Mouse (Mus musculus): ENCODE measurements around the gene Efcab6. TPM values are rescaled to one million over a fixed set of nuclear protein-coding genes. Genes with fewer than 3 reads are reported as not detected.
"Not testable (repeated sequence)": the region's sequence is repeated elsewhere in the genome, so short reads cannot be mapped to it uniquely, and the experiment has no call there.

The Efcab6 gene
- polyA plus RNA-seq (2014; fragmentation: Nextera tagmentation; extraction: Ambion mirVana), result 0.26 and 0.27 TPM in 2 replicates

- no peak within 1 kb of the TSS for H3K27ac ChIP-seq (ENCODE audit: low read depth, low read length)
- H3K4me3 ChIP-seq (ENCODE audit: low read depth, low read length), result peak within 1 kb of the TSS; percentile 16; the same call in 1 of the 2 replicates
- 2% methylated on average over 27 of the region's 29 CpGs for WGBS
- H3K4me1 ChIP-seq (replicated peaks; ENCODE audit: control insufficient read depth, insufficient read depth, low read length), result no peaks in the 10 kb centered on the region
- no peak within 1 kb of the TSS for H3K9ac ChIP-seq (ENCODE audit: low read depth, low read length)
- DNase-seq (ENCODE audit: low spot score) (peak; percentile 72), ATAC-seq (ENCODE audit: low FRiP score) (peak; percentile 19; the same call in 1 of the 2 replicates)
- H3K27me3 ChIP-seq (ENCODE audit: control insufficient read depth, insufficient read depth, low read length), result peaks cover 21% of the 10 kb centered on the region
- no peaks in the 10 kb centered on the region for H3K36me3 ChIP-seq (ENCODE audit: control insufficient read depth, insufficient read depth, low read length)
- H3K9me3 ChIP-seq (ENCODE audit: control insufficient read depth, low read length), result peaks cover 2% of the 10 kb centered on the region; the same call in 1 of the 2 replicates
- H3K4me2 ChIP-seq (replicated peaks; ENCODE audit: low read depth, low read length), result peak within 1 kb of the TSS; percentile 27
Observed at GRCm38 (mm10) chr15:84065140-84065539, at the start of gene Efcab6. TSS of gene Efcab6 (minus strand) at chr15:84065379.

- Histone ChIP-seq H3K27ac (ENCODE audit: low read depth, low read length) (no peak overlapping the region), H3K4me2 (replicated peaks; ENCODE audit: low read depth, low read length) (no peak overlapping the region), H3K4me3 (ENCODE audit: low read depth, low read length) (no peak overlapping the region), H3K36me3 (ENCODE audit: control insufficient read depth, insufficient read depth, low read length) (no peaks in the 10 kb centered on the region), H3K9me3 (ENCODE audit: control insufficient read depth, low read length) (no peaks in the 10 kb centered on the region), H3K27me3 (ENCODE audit: control insufficient read depth, insufficient read depth, low read length) (no peaks in the 10 kb centered on the region), H3K9ac (ENCODE audit: low read depth, low read length) (no peak overlapping the region), H3K4me1 (replicated peaks; ENCODE audit: control insufficient read depth, insufficient read depth, low read length) (no peaks in the 10 kb centered on the region)
- no peak for ATAC-seq (ENCODE audit: low FRiP score)
- 77% methylated on average over 6 of the region's 6 CpGs for WGBS
- DNase-seq (ENCODE audit: low spot score), result no peak
Observed at GRCm38 (mm10) chr15:84113873-84114272, 48.7 kb upstream of the Efcab6 start.

- 9% methylated on average over 13 of the region's 13 CpGs for WGBS
- H3K4me1 ChIP-seq (replicated peaks; ENCODE audit: control insufficient read depth, insufficient read depth, low read length), result no peaks in the 10 kb centered on the region
- H3K36me3 ChIP-seq (ENCODE audit: control insufficient read depth, insufficient read depth, low read length), result no peaks in the 10 kb centered on the region
- H3K27me3 ChIP-seq (ENCODE audit: control insufficient read depth, insufficient read depth, low read length), result peaks cover 22% of the 10 kb centered on the region
- no peak overlapping the region for H3K4me2 ChIP-seq (replicated peaks; ENCODE audit: low read depth, low read length)
- no peak overlapping the region for H3K9ac ChIP-seq (ENCODE audit: low read depth, low read length)
- no peaks in the 10 kb centered on the region for H3K9me3 ChIP-seq (ENCODE audit: control insufficient read depth, low read length)
- ATAC-seq (ENCODE audit: low FRiP score) (no peak), DNase-seq (ENCODE audit: low spot score) (peak; percentile 60)
- no peak overlapping the region for H3K4me3 ChIP-seq (ENCODE audit: low read depth, low read length)
- H3K27ac ChIP-seq (ENCODE audit: low read depth, low read length), result no peak overlapping the region
Observed at GRCm38 (mm10) chr15:84108899-84109298, 43.7 kb upstream of the Efcab6 start.

- 14% methylated on average over 12 of the region's 12 CpGs for WGBS
- no peaks in the 10 kb centered on the region for H3K9me3 ChIP-seq (ENCODE audit: control insufficient read depth, low read length)
- H3K9ac ChIP-seq (ENCODE audit: low read depth, low read length), result peak overlapping the region; percentile 46
- peak overlapping the region; percentile 87 for H3K4me2 ChIP-seq (replicated peaks; ENCODE audit: low read depth, low read length)
- ATAC-seq (ENCODE audit: low FRiP score), result peak; percentile 12; the same call in 1 of the 2 replicates
- peaks cover 22% of the 10 kb centered on the region for H3K27me3 ChIP-seq (ENCODE audit: control insufficient read depth, insufficient read depth, low read length)
- no peaks in the 10 kb centered on the region for H3K4me1 ChIP-seq (replicated peaks; ENCODE audit: control insufficient read depth, insufficient read depth, low read length)
- no peak overlapping the region for H3K27ac ChIP-seq (ENCODE audit: low read depth, low read length)
- no peaks in the 10 kb centered on the region for H3K36me3 ChIP-seq (ENCODE audit: control insufficient read depth, insufficient read depth, low read length)
- no peak for DNase-seq (ENCODE audit: low spot score)
- peak overlapping the region; percentile 60 for H3K4me3 ChIP-seq (ENCODE audit: low read depth, low read length)
Observed at GRCm38 (mm10) chr15:84105924-84106500, 40.8 kb upstream of the Efcab6 start.

- H3K9ac ChIP-seq (ENCODE audit: low read depth, low read length), result peak within 1 kb of the TSS; percentile 46
- peak; percentile 75 for DNase-seq (ENCODE audit: low spot score)
- peak within 1 kb of the TSS; percentile 60 for H3K4me3 ChIP-seq (ENCODE audit: low read depth, low read length)
- 3% methylated on average over 71 of the region's 77 CpGs for WGBS
- H3K4me2 ChIP-seq (replicated peaks; ENCODE audit: low read depth, low read length), result peak within 1 kb of the TSS; percentile 87
- no peaks in the 10 kb centered on the region for H3K36me3 ChIP-seq (ENCODE audit: control insufficient read depth, insufficient read depth, low read length)
- H3K9me3 ChIP-seq (ENCODE audit: control insufficient read depth, low read length), result no peaks in the 10 kb centered on the region
- peak; percentile 53; the same call in 1 of the 2 replicates for ATAC-seq (ENCODE audit: low FRiP score)
- H3K27me3 ChIP-seq (ENCODE audit: control insufficient read depth, insufficient read depth, low read length), result peaks cover 22% of the 10 kb centered on the region
- H3K4me1 ChIP-seq (replicated peaks; ENCODE audit: control insufficient read depth, insufficient read depth, low read length), result no peaks in the 10 kb centered on the region
- no peak within 1 kb of the TSS for H3K27ac ChIP-seq (ENCODE audit: low read depth, low read length)
Observed at GRCm38 (mm10) chr15:84105105-84105923, 40.1 kb upstream of the Efcab6 start, which contains the start of gene Sult4a1. TSS of gene Sult4a1 (minus strand) at chr15:84105754.

- peak overlapping the region; percentile 87; the same call in 1 of the 2 replicates for H3K4me2 ChIP-seq (replicated peaks; ENCODE audit: low read depth, low read length)
- 77% methylated on average over 7 of the region's 7 CpGs for WGBS
- no peaks in the 10 kb centered on the region for H3K36me3 ChIP-seq (ENCODE audit: control insufficient read depth, insufficient read depth, low read length)
- no peak overlapping the region for H3K9ac ChIP-seq (ENCODE audit: low read depth, low read length)
- no peaks in the 10 kb centered on the region for H3K4me1 ChIP-seq (replicated peaks; ENCODE audit: control insufficient read depth, insufficient read depth, low read length)
- DNase-seq (ENCODE audit: low spot score) (no peak), ATAC-seq (ENCODE audit: low FRiP score) (peak; percentile 18; the same call in 1 of the 2 replicates)
- no peak overlapping the region for H3K27ac ChIP-seq (ENCODE audit: low read depth, low read length)
- H3K4me3 ChIP-seq (ENCODE audit: low read depth, low read length), result no peak overlapping the region
- peaks cover 22% of the 10 kb centered on the region for H3K27me3 ChIP-seq (ENCODE audit: control insufficient read depth, insufficient read depth, low read length)
- H3K9me3 ChIP-seq (ENCODE audit: control insufficient read depth, low read length), result no peaks in the 10 kb centered on the region
Observed at GRCm38 (mm10) chr15:84104626-84105025, 39.4 kb upstream of the Efcab6 start.

- DNase-seq (ENCODE audit: low spot score); H3K27me3 ChIP-seq (ENCODE audit: control insufficient read depth, insufficient read depth, low read length); H3K4me2 ChIP-seq (replicated peaks; ENCODE audit: low read depth, low read length); H3K36me3 ChIP-seq (ENCODE audit: control insufficient read depth, insufficient read depth, low read length); H3K4me3 ChIP-seq (ENCODE audit: low read depth, low read length); H3K4me1 ChIP-seq (replicated peaks; ENCODE audit: control insufficient read depth, insufficient read depth, low read length); H3K27ac ChIP-seq (ENCODE audit: low read depth, low read length); H3K9me3 ChIP-seq (ENCODE audit: control insufficient read depth, low read length); H3K9ac ChIP-seq (ENCODE audit: low read depth, low read length); ATAC-seq (ENCODE audit: low FRiP score): not testable (repeated sequence)
- 82% methylated on average over 15 of the region's 15 CpGs for WGBS
Observed at GRCm38 (mm10) chr15:84097536-84097935, 32.4 kb upstream of the Efcab6 start.

- Histone ChIP-seq H3K4me1 (replicated peaks; ENCODE audit: control insufficient read depth, insufficient read depth, low read length) (no peaks in the 10 kb centered on the region), H3K9ac (ENCODE audit: low read depth, low read length) (no peak overlapping the region), H3K4me3 (ENCODE audit: low read depth, low read length) (no peak overlapping the region), H3K4me2 (replicated peaks; ENCODE audit: low read depth, low read length) (no peak overlapping the region), H3K27me3 (ENCODE audit: control insufficient read depth, insufficient read depth, low read length) (no peaks in the 10 kb centered on the region), H3K36me3 (ENCODE audit: control insufficient read depth, insufficient read depth, low read length) (no peaks in the 10 kb centered on the region), H3K9me3 (ENCODE audit: control insufficient read depth, low read length) (no peaks in the 10 kb centered on the region), H3K27ac (ENCODE audit: low read depth, low read length) (no peak overlapping the region)
- ATAC-seq (ENCODE audit: low FRiP score), result no peak
- WGBS, result 91% methylated on average over 8 of the region's 8 CpGs
- no peak for DNase-seq (ENCODE audit: low spot score)
Observed at GRCm38 (mm10) chr15:84096051-84096450, 30.9 kb upstream of the Efcab6 start.

All from hindbrain, embryonic 11.5 days (tissue).